Mouse (Mus musculus) cerebellum, adult 2 months (tissue): ENCODE measurements at regions not wholly inside any gene's neighbourhood (a gene's known extent, or its start where the extent isn't known, plus 50 kb on each side); places are given as distances from the start of the nearest gene placed in this dataset.

Experiments
- DNase-seq, 2 experiments: peaks; one replicate each; pipeline ENCODE4 v3.0.0; 2021
- H3K27ac ChIP-seq: fragments of 200-500 bp; 2 replicates; pipeline ENCODE4 v1.5.1; 2012; ENCODE audit warnings: low read length, control low read depth, inconsistent platforms; ENCODE audit not compliant: insufficient read depth
- H3K27me3 ChIP-seq: fragments of 200-500 bp; 2 replicates; pipeline ENCODE4 v1.6.1; 2012; ENCODE audit warnings: inconsistent platforms, mild to moderate bottlenecking, low read length, moderate library complexity; ENCODE audit not compliant: control insufficient read depth, insufficient read depth
- H3K4me1 ChIP-seq: fragments of 200-500 bp; 2 replicates; pipeline ENCODE4 v1.6.1; 2011; ENCODE audit warnings: low read length; ENCODE audit not compliant: control insufficient read depth, insufficient read depth
- H3K4me3 ChIP-seq: fragments of 200-500 bp; replicated peaks from 2 replicates; pipeline ENCODE3; 2011; ENCODE audit warnings: mild to moderate bottlenecking, low read depth, low read length, control low read depth; ENCODE audit not compliant: insufficient read depth
- CTCF ChIP-seq: fragments of 200-500 bp; IDR thresholded peaks from 2 replicates; pipeline ENCODE4 v1.5.1; 2011; ENCODE audit warnings: low read depth, mild to moderate bottlenecking, control low read depth, low read length, moderate library complexity, borderline replicate concordance; ENCODE audit not compliant: insufficient read depth
- POLR2A ChIP-seq: fragments of 200-500 bp; IDR thresholded peaks from 2 replicates; pipeline ENCODE4 v1.6.1; 2011; ENCODE audit warnings: low read length, control low read depth, borderline replicate concordance; ENCODE audit not compliant: insufficient read depth
- WGBS: fragments of 180-500 bp; shearing (Covaris S2); methylation state at CpG from one replicate; pipeline ENCODE4 v1.1.7; 2018; 5-methylcytosine and 5-hydroxymethylcytosine counted together

- no peak for DNase-seq
- no peak for TF ChIP-seq POLR2A
- peak; percentile 14; the same call in 1 of the 2 replicates for TF ChIP-seq CTCF
- Histone ChIP-seq H3K4me1 (no peaks in the 10 kb centered on the region; the same call in none of the 2 replicates), H3K4me3 (no peak overlapping the region), H3K27me3 (no peaks in the 10 kb centered on the region), H3K27ac (no peak overlapping the region)
- WGBS = 44% methylated on average over 10 of the region's 10 CpGs
These were observed 56.1 kb downstream of the Gm4791 start for GRCm38 (mm10) chr9:47054595-47054994.

- no peaks in the 10 kb centered on the region for H3K27me3 ChIP-seq
- no peaks in the 10 kb centered on the region; the same call in none of the 2 replicates for H3K4me1 ChIP-seq
- 50% methylated on average over 6 of the region's 6 CpGs for WGBS
- TF ChIP-seq POLR2A = no peak
- no peak for TF ChIP-seq CTCF
- no peak for DNase-seq
- no peak overlapping the region for H3K4me3 ChIP-seq
- no peak overlapping the region for H3K27ac ChIP-seq
These were observed 57.0 kb downstream of the Gm4791 start for GRCm38 (mm10) chr9:47055558-47055957.

DNA sequence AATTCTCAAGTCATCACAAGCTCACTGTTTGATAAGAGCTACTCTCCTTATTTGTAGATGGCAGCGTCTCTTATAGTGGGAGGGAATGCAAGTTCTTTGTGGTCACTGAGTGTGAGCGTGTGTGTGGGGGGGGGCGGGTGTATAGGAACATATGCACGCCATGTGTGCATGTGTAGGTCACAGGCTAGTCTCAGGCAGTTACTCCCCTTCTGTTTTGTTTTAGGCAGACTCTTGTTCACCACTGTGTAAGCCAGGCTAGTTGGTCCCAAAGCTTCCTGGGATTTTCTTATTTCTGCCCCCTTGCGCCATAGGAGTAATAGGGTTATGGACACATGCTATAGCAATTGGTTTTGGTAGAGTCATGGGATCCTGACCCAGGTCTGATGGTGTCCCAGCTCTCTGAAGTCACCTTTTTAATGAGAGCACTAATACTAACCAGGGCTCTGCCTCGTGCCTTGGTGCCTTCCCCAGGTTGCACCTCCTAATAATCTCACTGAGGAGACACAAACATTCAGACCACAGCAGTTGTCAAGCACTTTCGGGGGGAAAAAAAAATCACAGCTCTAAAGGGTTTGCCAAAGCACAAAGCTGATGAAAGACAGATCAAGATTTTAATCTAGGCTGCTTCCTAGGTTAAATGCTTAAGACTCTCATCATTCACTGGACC lies 60.9 kb downstream of the Gm4791 start:
- DNase-seq = no peak
- Histone ChIP-seq H3K27me3 (no peaks in the 10 kb centered on the region), H3K4me1 (no peaks in the 10 kb centered on the region; the same call in none of the 2 replicates), H3K27ac (no peak overlapping the region), H3K4me3 (no peak overlapping the region)
- TF ChIP-seq POLR2A = no peak
- TF ChIP-seq CTCF = no peak
- WGBS = 94% methylated on average over 7 of the region's 7 CpGs

- H3K27ac ChIP-seq = no peak overlapping the region
- H3K27me3 ChIP-seq = no peaks in the 10 kb centered on the region
- TF ChIP-seq CTCF (no peak), POLR2A (no peak)
- DNase-seq = no peak
- H3K4me1 ChIP-seq = no peaks in the 10 kb centered on the region; the same call in 1 of the 2 replicates
- H3K4me3 ChIP-seq = no peak overlapping the region
- WGBS = 84% methylated on average over 2 of the region's 2 CpGs
These were observed 62.2 kb downstream of the Gm4791 start for GRCm38 (mm10) chr9:47060757-47061156.

GRCm38 (mm10) chr9:47062516-47062915 lies 64.0 kb downstream of the Gm4791 start:
- no peak for DNase-seq
- H3K27me3 ChIP-seq = no peaks in the 10 kb centered on the region
- no peak overlapping the region for H3K27ac ChIP-seq
- no peaks in the 10 kb centered on the region for H3K4me1 ChIP-seq
- no peak overlapping the region for H3K4me3 ChIP-seq
- 58% methylated on average over 7 of the region's 7 CpGs for WGBS
- TF ChIP-seq POLR2A = no peak
- no peak for TF ChIP-seq CTCF

DNA sequence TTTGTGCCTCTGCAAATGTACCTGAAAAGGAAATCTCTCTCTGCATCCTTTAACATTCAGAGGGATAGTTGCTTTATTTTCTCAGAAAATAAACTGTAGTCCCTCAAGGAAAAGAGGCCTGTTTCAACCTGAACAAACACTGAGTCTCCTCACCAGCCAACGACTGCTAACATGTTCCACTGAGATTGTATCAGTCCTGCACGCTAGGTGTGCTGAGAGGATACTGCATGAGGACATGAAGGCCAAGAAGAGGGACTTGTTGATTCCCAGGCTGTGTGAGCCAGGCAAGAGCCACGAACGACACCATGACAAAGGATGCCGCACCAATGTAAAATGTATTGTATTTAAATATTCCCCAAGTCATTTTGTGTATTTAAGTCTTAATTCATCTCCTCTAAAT lies 65.2 kb downstream of the Gm4791 start:
- TF ChIP-seq CTCF = no peak
- no peak for TF ChIP-seq POLR2A
- DNase-seq = no peak
- Histone ChIP-seq H3K27me3 (no peaks in the 10 kb centered on the region), H3K4me3 (no peak overlapping the region), H3K4me1 (no peaks in the 10 kb centered on the region), H3K27ac (no peak overlapping the region)
- 91% methylated on average over 5 of the region's 5 CpGs for WGBS

DNA sequence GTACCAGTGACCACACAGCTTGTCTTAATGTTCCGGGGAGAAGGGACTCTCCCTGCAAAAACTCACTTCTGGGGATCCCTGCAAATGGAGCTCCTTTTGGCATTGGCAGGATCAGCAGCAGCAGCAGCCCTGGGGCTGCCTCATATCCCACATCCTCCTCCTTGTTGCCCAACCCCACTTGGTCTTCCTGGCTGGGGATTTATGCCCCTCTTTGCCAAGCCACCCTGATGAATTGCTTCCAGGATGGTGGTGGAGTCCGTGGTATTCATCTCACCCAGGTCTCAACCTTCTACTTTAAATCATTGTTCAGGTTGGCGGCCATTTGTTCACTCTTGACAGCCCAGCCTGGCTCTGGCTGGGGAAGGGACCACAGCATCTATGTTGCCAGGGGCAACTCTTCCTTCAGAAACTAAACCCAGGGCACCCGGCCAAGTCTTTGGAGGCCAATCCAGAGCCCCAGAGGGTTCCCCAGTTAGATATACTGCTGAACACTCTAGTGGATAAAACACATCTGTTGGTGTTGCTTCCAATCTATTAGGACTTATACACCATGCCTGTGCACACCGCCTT lies 66.0 kb downstream of the Gm4791 start:
- Histone ChIP-seq H3K4me1 (no peaks in the 10 kb centered on the region), H3K27ac (no peak overlapping the region), H3K4me3 (no peak overlapping the region), H3K27me3 (no peaks in the 10 kb centered on the region)
- 45% methylated on average over 5 of the region's 5 CpGs for WGBS
- TF ChIP-seq POLR2A (no peak), CTCF (no peak)
- DNase-seq = no peak

GRCm38 (mm10) chr9:47069436-47069835 lies 70.9 kb downstream of the Gm4791 start:
- TF ChIP-seq CTCF = no peak
- TF ChIP-seq POLR2A = no peak
- H3K27me3 ChIP-seq = no peaks in the 10 kb centered on the region
- H3K4me3 ChIP-seq = no peak overlapping the region
- no peak overlapping the region for H3K27ac ChIP-seq
- 63% methylated on average over 5 of the region's 5 CpGs for WGBS
- no peaks in the 10 kb centered on the region for H3K4me1 ChIP-seq
- no peak for DNase-seq
